ENCODE assay signal across 28 mouse cellular contexts in genomic region chr12:54494756-54495375, GRCm38 (mm10).
DNase-seq lines count a peak whose midpoint lies in the region; ATAC-seq and TF ChIP-seq lines count a peak whose summit lies in the region.
"Had no signal": no experiment of that assay in that cellular context is flagged by ENCODE, and none has a peak within 500 bp of the region (broad histone marks: within the 10 kb centered on the region; RNA-seq: fewer than 3 reads in every experiment).

No protein-coding gene starts in this region.

- no peak overlapping the region for H3K4me2 ChIP-seq in intestine, embryonic 15.5 days (replicated peaks)
- H3K4me2 ChIP-seq in stomach, embryonic 15.5 days, result no peak overlapping the region
- H3K4me2 ChIP-seq: hindbrain, embryonic 13.5 days; kidney, embryonic 15.5 days; midbrain, embryonic 12.5 days; neural tube, embryonic 13.5 days had no signal

- intact Hi-C loops in heart, adult 2 months (cut with DNase I), result loop anchor here (5.0 kb wide), 1 partner anchor 93 kb away; no protein-coding TSS in a partner anchor

- no peaks in the 10 kb centered on the region for H3K27me3 ChIP-seq in intestine, embryonic 15.5 days (replicated peaks)
- no peaks in the 10 kb centered on the region for H3K27me3 ChIP-seq in stomach, embryonic 15.5 days (replicated peaks)
- H3K27me3 ChIP-seq in heart, adult 2 months (ENCODE audit: control insufficient read depth, insufficient read depth, low read length), result no peaks in the 10 kb centered on the region
- H3K27me3 ChIP-seq: CH12.LX, Patski had no signal

- TF ChIP-seq POLR2A in lung, adult 2 months (IDR thresholded peaks at IDR 0.05; ENCODE audit: borderline replicate concordance, extremely low read depth, low read depth, low read length), result no peak
- no peak for TF ChIP-seq POLR2A in heart, adult 2 months (IDR thresholded peaks at IDR 0.05; ENCODE audit: insufficient read depth, low read depth, low read length)

- no peak for TF ChIP-seq EP300 in heart, adult 2 months (IDR thresholded peaks at IDR 0.05; ENCODE audit: insufficient read depth, low read depth, low read length)

- no peak overlapping the region for H3K9ac ChIP-seq in intestine, embryonic 15.5 days
- H3K9ac ChIP-seq in stomach, embryonic 15.5 days, result no peak overlapping the region
- H3K9ac ChIP-seq in heart, adult 2 months (ENCODE audit: low read depth, low read length), result no peak overlapping the region
- H3K9ac ChIP-seq: hindbrain, embryonic 13.5 days; kidney, embryonic 15.5 days; liver, embryonic 14.5 days; midbrain, embryonic 12.5 days; neural tube, embryonic 13.5 days had no signal

- no peak for TF ChIP-seq CTCF in lung, adult 2 months (IDR thresholded peaks at IDR 0.05; ENCODE audit: insufficient read depth, low read length)
- TF ChIP-seq CTCF in heart, adult 2 months (IDR thresholded peaks at IDR 0.05), result no peak

- H3K9me3 ChIP-seq in intestine, embryonic 15.5 days, result no peaks in the 10 kb centered on the region
- H3K9me3 ChIP-seq in stomach, embryonic 15.5 days, result no peaks in the 10 kb centered on the region
- H3K9me3 ChIP-seq: forebrain, embryonic 10.5 days; hindbrain, embryonic 13.5 days; kidney, embryonic 15.5 days; midbrain, embryonic 12.5 days had no signal

- WGBS in intestine, embryonic 15.5 days, result 46% methylated on average over 7 of the region's 7 CpGs
- WGBS in lung, adult 2 months, result 61% methylated on average over 7 of the region's 7 CpGs
- WGBS in stomach, embryonic 15.5 days, result 47% methylated on average over 7 of the region's 7 CpGs
- WGBS in heart, adult 2 months, result 82% methylated on average over 7 of the region's 7 CpGs

- no peaks in the 10 kb centered on the region for H3K36me3 ChIP-seq in intestine, embryonic 15.5 days
- no peaks in the 10 kb centered on the region for H3K36me3 ChIP-seq in stomach, embryonic 15.5 days
- no peaks in the 10 kb centered on the region; the same call in 1 of the 2 replicates for H3K36me3 ChIP-seq in heart, adult 2 months (ENCODE audit: control insufficient read depth, insufficient read depth, low read length)
- H3K36me3 ChIP-seq: forebrain, embryonic 10.5 days; G1E; hindbrain, embryonic 13.5 days; kidney, embryonic 15.5 days; midbrain, embryonic 12.5 days; neural tube, embryonic 13.5 days had no signal

- no peak overlapping the region for H3K4me3 ChIP-seq in intestine, embryonic 15.5 days (replicated peaks)
- no peak overlapping the region for H3K4me3 ChIP-seq in lung, adult 2 months (replicated peaks; ENCODE audit: extremely low read depth, low read depth, low read length)
- no peak overlapping the region for H3K4me3 ChIP-seq in stomach, embryonic 15.5 days (replicated peaks)
- H3K4me3 ChIP-seq in heart, adult 2 months, result no peak overlapping the region
- H3K4me3 ChIP-seq: forebrain, embryonic 10.5 days; hindbrain, embryonic 13.5 days; kidney, embryonic 15.5 days; midbrain, embryonic 12.5 days; neural tube, embryonic 13.5 days had no signal

- H3K79me2 ChIP-seq in heart, adult 2 months (replicated peaks; ENCODE audit: control insufficient read depth, insufficient read depth, low read length), result no peaks in the 10 kb centered on the region

- peak overlapping the region; percentile 57 for H3K27ac ChIP-seq in intestine, embryonic 15.5 days
- peak overlapping the region; percentile 67 for H3K27ac ChIP-seq in stomach, embryonic 15.5 days
- no peak overlapping the region for H3K27ac ChIP-seq in heart, adult 2 months
- H3K27ac ChIP-seq: forebrain, embryonic 10.5 days; hindbrain, embryonic 13.5 days; kidney, embryonic 15.5 days; liver, embryonic 14.5 days; midbrain, embryonic 12.5 days; neural tube, embryonic 13.5 days had no signal

- ATAC-seq in intestine, embryonic 15.5 days, result peak; percentile 62; the same call in 1 of the 2 replicates
- peak; percentile 33; the same call in 1 of the 2 replicates for ATAC-seq in stomach, embryonic 15.5 days (ENCODE audit: insufficient read depth, low FRiP score, low read depth)
- ATAC-seq: forebrain, embryonic 16.5 days; inflammation-experienced regulatory T-cells, adult 6 months had no signal

- H3K4me1 ChIP-seq in intestine, embryonic 15.5 days (replicated peaks), result peaks cover 19% of the 10 kb centered on the region
- peaks cover 3% of the 10 kb centered on the region; the same call in 1 of the 2 replicates for H3K4me1 ChIP-seq in lung, adult 2 months (ENCODE audit: control insufficient read depth, insufficient read depth, low read length)
- 0 out of 2 replicates have a peak, but pooled peaks cover 10% of the 10 kb centered on the region for H3K4me1 ChIP-seq in stomach, embryonic 15.5 days
- no peaks in the 10 kb centered on the region; the same call in 1 of the 2 replicates for H3K4me1 ChIP-seq in heart, adult 2 months (ENCODE audit: control insufficient read depth, insufficient read depth, low read length)
- H3K4me1 ChIP-seq: forebrain, embryonic 10.5 days; hindbrain, embryonic 13.5 days; midbrain, embryonic 12.5 days; neural tube, embryonic 13.5 days had no signal

- peak; percentile 33 for DNase-seq in lung, adult 2 months
- DNase-seq in lung, postnatal 25 days (ENCODE audit: low spot score), result peak; percentile 68
- DNase-seq in adrenal gland, postnatal 25 days, result no peak
- no peak for DNase-seq in right cerebral cortex, postnatal 14 days
- no peak for DNase-seq in heart, adult 2 months
- DNase-seq: adrenal gland, adult 2 months; B cell, adult 2 months; cerebellum, adult 11-12 months; cerebellum, postnatal 14 days; gastrocnemius, postnatal 14 days; heart, postnatal 36 days; kidney, postnatal 4 days; right cerebral cortex, postnatal 4 days; thymus, adult 18-20 months; thymus, postnatal 36 days had no signal

Comparison
In these comparisons a context has a peak if more than half of its experiments do, and no peak if none do; other contexts are left out.
1. DNase-seq: peak in lung, adult 2 months (single experiment) and lung, postnatal 25 days (single experiment); none in adrenal gland, postnatal 25 days (single experiment), right cerebral cortex, postnatal 14 days (single experiment) and heart, adult 2 months (0 of 2).